Mouse (Mus musculus) monocyte, adult 2 months (primary cell): Measurements from ENCODE around the gene Anapc13.

Experiments
- DNase-seq, 2 experiments: peaks; one replicate each; pipeline ENCODE4 v3.0.0; 2022; ENCODE audit warnings: low spot score in 2 of 2, low read depth in 1 of 2

Anapc13 gene

DNA sequence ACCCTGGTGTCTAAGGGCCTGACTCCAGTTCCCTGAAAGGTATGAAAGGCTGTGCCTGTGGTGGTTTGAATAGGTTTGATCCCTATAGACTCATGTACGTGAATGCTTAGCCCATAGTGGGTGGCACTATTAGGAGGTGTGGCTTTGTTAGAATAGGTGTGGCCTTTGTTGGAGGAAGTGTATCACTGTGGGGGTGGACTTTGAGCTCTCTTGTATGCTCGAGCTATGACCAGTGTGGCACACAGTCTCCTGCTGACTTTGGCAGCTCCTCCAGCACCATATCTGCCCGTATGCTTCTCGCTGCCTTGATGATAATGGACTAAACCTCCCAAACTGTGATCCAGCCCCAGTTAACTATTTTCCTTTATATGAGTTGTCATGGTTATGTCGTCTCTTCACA is 49.8 kb downstream of the Anapc13 start:
- DNase-seq: no peak

DNA sequence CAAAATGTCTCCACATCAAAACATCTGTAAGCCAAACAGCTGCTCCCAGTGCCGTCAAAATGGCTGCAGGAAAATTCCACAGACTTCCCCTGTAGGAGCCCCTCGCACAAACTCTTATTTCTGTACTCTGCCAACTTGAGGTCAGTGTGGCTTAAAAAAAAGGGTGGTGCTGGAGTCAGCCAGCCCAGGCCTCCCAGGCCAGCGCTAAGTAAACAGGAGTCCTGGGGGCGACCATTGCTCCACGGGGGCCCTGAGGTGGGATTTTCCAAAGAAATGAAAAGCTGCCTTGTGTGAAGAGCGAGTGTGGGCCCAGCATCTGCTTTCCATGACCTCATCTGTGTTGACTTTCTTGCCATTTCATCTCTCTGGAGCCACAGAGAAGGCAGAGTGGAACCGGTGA is 55.4 kb downstream of the Anapc13 start:
- no peak for DNase-seq
